Mouse (Mus musculus): Measurements from ENCODE around the gene Prrg4. TPM values are rescaled to one million over a fixed set of nuclear protein-coding genes. Genes with fewer than 3 reads are reported as not detected.
A peak's percentile ranks its signal among the peaks of the same experiment; 100 is the strongest.

Prrg4 gene
- polyA plus RNA-seq, 1 experiment from 2014 or later, result 1.3 TPM

DNA sequence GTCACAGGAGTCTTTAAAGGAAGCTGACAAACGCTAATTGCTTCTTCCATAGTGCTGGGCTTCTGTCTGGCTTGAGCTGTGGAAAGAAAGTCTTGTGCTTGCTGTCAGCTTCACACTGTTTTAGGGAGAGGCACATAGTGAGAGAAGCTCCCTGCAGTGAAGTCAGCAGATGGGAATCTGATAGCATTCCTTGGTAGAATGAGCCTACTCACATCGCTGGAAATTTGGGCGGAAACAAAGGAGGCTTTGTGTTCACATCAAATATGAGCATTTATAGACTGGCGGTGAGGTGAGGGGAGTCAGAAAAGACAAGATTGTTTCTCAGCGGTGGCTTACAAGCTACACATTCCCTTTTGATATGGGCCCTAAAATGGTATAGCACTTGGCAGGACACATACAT is 2.0 kb upstream of the Prrg4 start:
- Histone ChIP-seq H3K4me2 (ENCODE audit: low read length) (no peak overlapping the region), H3K36me3 (ENCODE audit: control insufficient read depth, insufficient read depth, low read length) (no peaks in the 10 kb centered on the region), H3K9ac (ENCODE audit: low read length) (no peak overlapping the region), H3K27ac (replicated peaks in 1 of 2; ENCODE audit: control insufficient read depth in 1 of 2, insufficient read depth in 1 of 2, low read depth in 2 of 2, low read length in 2 of 2) (no peak overlapping the region), H3K4me1 (ENCODE audit: control insufficient read depth in 2 of 2, insufficient read depth in 2 of 2, low read length in 2 of 2) (peaks cover 2 to 7% of the 10 kb centered on the region in 2 experiments; a peak in 1 of 4 replicates), H3K4me3 (ENCODE audit: control insufficient read depth in 1 of 2, insufficient read depth in 1 of 2, low read depth in 1 of 2, low read length in 2 of 2) (no peak overlapping the region), H3K9me3 (ENCODE audit: control insufficient read depth, low read length) (no peaks in the 10 kb centered on the region), H3K27me3 (ENCODE audit: control insufficient read depth, insufficient read depth, low read length) (peaks cover 3% of the 10 kb centered on the region; the same call in 1 of the 2 replicates)
- WGBS, result 27% methylated on average over 5 of the region's 5 CpGs
- ATAC-seq (ENCODE audit: insufficient number of reproducible peaks, insufficient read depth, low FRiP score, low read depth), result no peak

DNA sequence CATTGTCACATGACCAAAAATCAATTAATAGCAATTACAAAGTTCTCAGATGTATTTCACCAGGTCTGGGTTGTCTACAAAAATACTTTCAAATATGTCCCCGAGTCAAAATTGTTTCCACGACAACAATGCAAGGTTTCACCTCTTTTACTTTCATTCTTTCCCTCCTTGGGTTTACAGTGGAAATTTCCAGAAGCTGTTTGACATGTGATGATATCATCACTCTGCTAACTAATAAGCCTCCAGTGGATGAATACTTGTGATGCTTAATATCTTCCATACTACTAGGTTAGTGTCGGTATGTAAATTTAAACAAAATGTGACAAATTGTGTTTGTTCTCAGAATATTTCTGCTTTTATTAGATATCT is 299 bp upstream of the Prrg4 start:
- peak overlapping the region; percentile 56 to 83 for H3K4me3 ChIP-seq (ENCODE audit: control insufficient read depth in 1 of 2, insufficient read depth in 1 of 2, low read depth in 1 of 2, low read length in 2 of 2)
- peaks cover 2 to 7% of the 10 kb centered on the region in 2 experiments; a peak in 1 of 4 replicates for H3K4me1 ChIP-seq (ENCODE audit: control insufficient read depth in 2 of 2, insufficient read depth in 2 of 2, low read length in 2 of 2)
- no peaks in the 10 kb centered on the region for H3K9me3 ChIP-seq (ENCODE audit: control insufficient read depth, low read length)
- no peaks in the 10 kb centered on the region for H3K36me3 ChIP-seq (ENCODE audit: control insufficient read depth, insufficient read depth, low read length)
- peaks cover 3% of the 10 kb centered on the region; the same call in 1 of the 2 replicates for H3K27me3 ChIP-seq (ENCODE audit: control insufficient read depth, insufficient read depth, low read length)
- 71% methylated on average over 3 of the region's 3 CpGs for WGBS
- peak overlapping the region; percentile 65 for H3K9ac ChIP-seq (ENCODE audit: low read length)
- ATAC-seq (ENCODE audit: insufficient number of reproducible peaks, insufficient read depth, low FRiP score, low read depth), result no peak
- H3K4me2 ChIP-seq (ENCODE audit: low read length), result peak overlapping the region; percentile 97
- no peak overlapping the region for H3K27ac ChIP-seq (replicated peaks in 1 of 2; ENCODE audit: control insufficient read depth in 1 of 2, insufficient read depth in 1 of 2, low read depth in 2 of 2, low read length in 2 of 2)

DNA sequence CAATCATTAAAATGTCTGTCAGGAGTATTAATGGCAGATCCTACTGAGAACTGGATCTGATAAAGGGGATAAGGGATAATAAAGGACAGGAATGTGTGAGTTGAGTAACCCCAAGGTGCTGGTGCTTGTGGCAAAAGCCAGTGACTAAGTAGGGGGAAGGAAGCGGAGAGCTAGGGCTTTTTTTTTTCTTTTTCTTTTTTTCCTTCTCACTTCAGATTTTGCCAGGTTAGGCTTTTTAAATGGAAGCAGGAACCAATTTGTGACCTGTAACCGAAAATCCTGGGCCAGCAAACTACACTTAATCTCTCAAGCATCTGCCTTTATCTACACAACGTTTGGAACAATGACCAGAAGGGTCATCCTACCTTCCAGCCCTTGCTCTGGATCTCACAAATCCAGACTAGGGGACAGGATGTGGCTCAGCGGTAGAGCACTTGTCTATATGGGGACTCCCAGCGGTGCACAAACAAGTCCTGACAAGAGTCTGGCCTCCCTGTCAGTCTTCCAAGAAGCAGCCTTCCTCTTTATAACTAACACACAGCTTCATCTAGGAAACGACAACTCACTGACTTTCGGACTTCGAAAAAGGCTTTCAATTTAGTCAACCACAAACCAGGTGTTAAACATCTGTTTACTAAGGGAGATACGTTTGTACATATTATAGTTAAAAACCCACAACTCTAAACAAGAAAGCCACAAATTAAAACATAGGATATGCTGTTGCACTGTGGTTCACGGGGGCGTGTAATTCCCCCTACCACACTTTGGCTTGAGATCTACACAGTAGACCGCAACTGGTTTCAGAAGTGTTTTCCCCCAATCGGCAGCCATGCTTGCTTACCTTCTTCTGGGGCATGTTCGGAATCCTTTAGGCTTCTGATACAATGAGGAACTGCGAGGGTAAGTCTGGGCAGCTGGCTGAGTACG is 1.2 kb downstream of the Prrg4 start:
- Histone ChIP-seq H3K27me3 (ENCODE audit: control insufficient read depth, insufficient read depth, low read length) (peaks cover 3% of the 10 kb centered on the region; the same call in 1 of the 2 replicates), H3K4me3 (ENCODE audit: control insufficient read depth in 1 of 2, insufficient read depth in 1 of 2, low read depth in 1 of 2, low read length in 2 of 2) (peak overlapping the region; percentile 56 to 83), H3K9ac (ENCODE audit: low read length) (peak overlapping the region; percentile 65), H3K36me3 (ENCODE audit: control insufficient read depth, insufficient read depth, low read length) (no peaks in the 10 kb centered on the region), H3K4me1 (ENCODE audit: control insufficient read depth in 2 of 2, insufficient read depth in 2 of 2, low read length in 2 of 2) (peaks cover 2 to 7% of the 10 kb centered on the region in 2 experiments; a peak in 1 of 4 replicates), H3K27ac (replicated peaks in 1 of 2; ENCODE audit: control insufficient read depth in 1 of 2, insufficient read depth in 1 of 2, low read depth in 2 of 2, low read length in 2 of 2) (no peak overlapping the region), H3K9me3 (ENCODE audit: control insufficient read depth, low read length) (no peaks in the 10 kb centered on the region), H3K4me2 (ENCODE audit: low read length) (peak overlapping the region; percentile 97)
- ATAC-seq (ENCODE audit: insufficient number of reproducible peaks, insufficient read depth, low FRiP score, low read depth), result no peak
- WGBS, result 33% methylated on average over 16 of the region's 16 CpGs

DNA sequence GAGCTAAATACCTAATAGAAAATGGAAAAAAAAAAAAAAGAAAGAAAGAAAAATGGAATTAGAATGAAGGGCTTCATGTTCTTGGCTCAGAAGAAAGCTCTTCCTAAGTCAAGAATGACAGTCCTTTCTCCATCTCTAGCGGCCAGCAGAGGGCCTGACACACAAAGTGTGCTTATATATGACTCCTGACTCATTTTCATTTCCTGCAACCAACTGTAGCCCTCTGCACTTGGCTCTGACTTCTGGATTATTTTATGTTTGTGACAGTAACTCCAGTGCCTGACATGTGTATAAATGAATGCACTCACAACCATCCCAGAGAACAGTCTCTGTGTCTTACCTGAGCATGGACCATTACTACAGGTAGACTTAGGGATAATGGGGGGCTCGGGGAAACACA is 2.0 kb downstream of the Prrg4 start:
- peaks cover 2 to 7% of the 10 kb centered on the region in 2 experiments; a peak in 1 of 4 replicates for H3K4me1 ChIP-seq (ENCODE audit: control insufficient read depth in 2 of 2, insufficient read depth in 2 of 2, low read length in 2 of 2)
- no peak overlapping the region for H3K9ac ChIP-seq (ENCODE audit: low read length)
- H3K27me3 ChIP-seq (ENCODE audit: control insufficient read depth, insufficient read depth, low read length), result peaks cover 3% of the 10 kb centered on the region; the same call in 1 of the 2 replicates
- H3K9me3 ChIP-seq (ENCODE audit: control insufficient read depth, low read length), result no peaks in the 10 kb centered on the region
- WGBS, result 56% methylated on average over 2 of the region's 2 CpGs
- no peak overlapping the region for H3K4me3 ChIP-seq (ENCODE audit: control insufficient read depth in 1 of 2, insufficient read depth in 1 of 2, low read depth in 1 of 2, low read length in 2 of 2)
- no peak overlapping the region for H3K27ac ChIP-seq (replicated peaks in 1 of 2; ENCODE audit: control insufficient read depth in 1 of 2, insufficient read depth in 1 of 2, low read depth in 2 of 2, low read length in 2 of 2)
- no peak overlapping the region for H3K4me2 ChIP-seq (ENCODE audit: low read length)
- ATAC-seq (ENCODE audit: insufficient number of reproducible peaks, insufficient read depth, low FRiP score, low read depth), result no peak
- no peaks in the 10 kb centered on the region for H3K36me3 ChIP-seq (ENCODE audit: control insufficient read depth, insufficient read depth, low read length)

DNA sequence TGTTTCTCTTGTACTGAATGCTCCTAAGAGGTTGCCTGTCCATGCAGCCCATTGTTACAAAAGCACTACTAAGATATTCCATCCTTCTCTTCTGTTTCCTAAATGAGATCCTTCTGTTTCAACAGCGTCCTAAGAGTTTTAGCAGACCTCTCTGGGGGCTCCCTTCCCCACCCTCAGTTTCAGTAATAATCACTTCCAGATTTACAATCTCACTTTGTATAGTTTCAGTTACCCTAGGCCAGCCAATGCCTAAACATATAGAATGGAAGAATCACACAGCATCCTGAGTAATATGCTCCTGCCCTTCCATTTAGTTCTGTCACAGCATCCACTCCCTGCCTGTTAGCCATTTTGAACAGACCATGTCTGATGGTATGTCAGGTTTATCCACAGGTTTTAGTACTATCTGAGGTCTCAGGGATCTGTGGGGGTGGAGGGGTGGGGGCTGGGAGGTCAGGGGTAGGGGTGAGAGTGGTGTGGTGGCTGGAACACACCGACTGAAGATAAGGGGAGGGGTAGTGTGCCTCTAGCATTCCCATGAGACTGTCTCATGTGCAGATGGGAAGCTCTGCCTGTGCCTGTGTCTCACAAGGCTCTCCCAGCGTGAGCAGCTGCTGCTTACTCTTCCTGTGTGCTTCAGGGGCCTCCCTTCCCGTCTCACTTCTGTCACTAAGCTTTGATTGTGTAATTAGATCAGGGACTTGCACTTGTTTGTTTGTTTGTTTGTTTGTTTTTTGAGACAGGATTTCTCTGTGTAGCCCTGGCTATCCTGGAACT is 2.9 kb downstream of the Prrg4 start:
- no peaks in the 10 kb centered on the region for H3K9me3 ChIP-seq (ENCODE audit: control insufficient read depth, low read length)
- no peak overlapping the region for H3K27ac ChIP-seq (replicated peaks in 1 of 2; ENCODE audit: control insufficient read depth in 1 of 2, insufficient read depth in 1 of 2, low read depth in 2 of 2, low read length in 2 of 2)
- no peak for ATAC-seq (ENCODE audit: insufficient number of reproducible peaks, insufficient read depth, low FRiP score, low read depth)
- H3K27me3 ChIP-seq (ENCODE audit: control insufficient read depth, insufficient read depth, low read length), result peaks cover 3% of the 10 kb centered on the region; the same call in 1 of the 2 replicates
- H3K4me3 ChIP-seq (ENCODE audit: control insufficient read depth in 1 of 2, insufficient read depth in 1 of 2, low read depth in 1 of 2, low read length in 2 of 2), result no peak overlapping the region
- peaks cover 2 to 7% of the 10 kb centered on the region in 2 experiments; a peak in 1 of 4 replicates for H3K4me1 ChIP-seq (ENCODE audit: control insufficient read depth in 2 of 2, insufficient read depth in 2 of 2, low read length in 2 of 2)
- H3K4me2 ChIP-seq (ENCODE audit: low read length), result no peak overlapping the region
- no peaks in the 10 kb centered on the region for H3K36me3 ChIP-seq (ENCODE audit: control insufficient read depth, insufficient read depth, low read length)
- WGBS, result 37% methylated on average over 4 of the region's 4 CpGs
- H3K9ac ChIP-seq (ENCODE audit: low read length), result no peak overlapping the region

DNA sequence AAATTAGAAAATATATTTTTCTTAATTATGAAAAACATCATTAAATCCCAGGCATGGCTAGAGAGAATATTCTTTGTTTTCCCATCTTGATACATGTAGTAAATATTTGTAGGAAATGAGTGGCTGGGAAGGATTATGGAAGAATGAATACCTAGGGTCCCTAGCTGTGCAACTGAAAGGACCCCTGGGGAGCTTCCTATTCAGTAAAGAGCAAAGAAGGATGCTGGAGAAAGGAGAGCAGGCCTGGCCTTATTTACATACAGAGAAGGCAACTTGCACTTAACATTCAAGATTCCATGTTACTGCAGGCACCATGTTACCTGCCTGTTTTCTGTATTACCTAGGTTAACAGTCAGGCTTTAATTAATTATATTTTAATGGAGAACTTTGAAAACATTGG is 7.1 kb downstream of the Prrg4 start:
- Histone ChIP-seq H3K27me3 (ENCODE audit: control insufficient read depth, insufficient read depth, low read length) (no peaks in the 10 kb centered on the region), H3K9ac (ENCODE audit: low read length) (no peak overlapping the region), H3K9me3 (ENCODE audit: control insufficient read depth, low read length) (no peaks in the 10 kb centered on the region), H3K36me3 (ENCODE audit: control insufficient read depth, insufficient read depth, low read length) (no peaks in the 10 kb centered on the region), H3K4me1 (ENCODE audit: control insufficient read depth in 2 of 2, insufficient read depth in 2 of 2, low read length in 2 of 2) (no peaks in the 10 kb centered on the region), H3K4me2 (ENCODE audit: low read length) (no peak overlapping the region), H3K4me3 (ENCODE audit: control insufficient read depth in 1 of 2, insufficient read depth in 1 of 2, low read depth in 1 of 2, low read length in 2 of 2) (no peak overlapping the region), H3K27ac (replicated peaks in 1 of 2; ENCODE audit: control insufficient read depth in 1 of 2, insufficient read depth in 1 of 2, low read depth in 2 of 2, low read length in 2 of 2) (no peak overlapping the region)
- ATAC-seq (ENCODE audit: insufficient number of reproducible peaks, insufficient read depth, low FRiP score, low read depth), result no peak

DNA sequence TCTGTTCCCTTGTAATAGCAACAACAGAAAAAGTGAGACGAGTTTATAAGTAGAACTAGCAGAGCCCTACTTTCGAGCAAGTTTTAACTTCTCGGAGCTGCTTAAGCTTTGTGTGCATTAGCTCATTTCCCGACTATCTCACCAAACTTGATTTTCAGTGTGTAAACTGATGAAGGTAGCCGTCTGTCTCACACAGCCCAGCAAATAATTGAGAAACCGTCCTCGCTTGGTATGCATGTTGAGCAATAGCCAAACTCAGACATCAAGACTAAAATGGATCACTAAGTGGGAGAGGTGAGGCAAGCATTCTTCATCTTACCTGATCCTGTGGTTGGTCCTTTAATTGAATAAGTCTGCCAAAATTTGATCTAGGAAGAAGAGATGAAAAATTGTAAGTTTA is 7.9 kb downstream of the Prrg4 start:
- Histone ChIP-seq H3K4me2 (ENCODE audit: low read length) (no peak overlapping the region), H3K4me3 (ENCODE audit: control insufficient read depth in 1 of 2, insufficient read depth in 1 of 2, low read depth in 1 of 2, low read length in 2 of 2) (no peak overlapping the region), H3K9ac (ENCODE audit: low read length) (no peak overlapping the region), H3K4me1 (ENCODE audit: control insufficient read depth in 2 of 2, insufficient read depth in 2 of 2, low read length in 2 of 2) (no peaks in the 10 kb centered on the region), H3K36me3 (ENCODE audit: control insufficient read depth, insufficient read depth, low read length) (no peaks in the 10 kb centered on the region), H3K27ac (replicated peaks in 1 of 2; ENCODE audit: control insufficient read depth in 1 of 2, insufficient read depth in 1 of 2, low read depth in 2 of 2, low read length in 2 of 2) (no peak overlapping the region), H3K27me3 (ENCODE audit: control insufficient read depth, insufficient read depth, low read length) (no peaks in the 10 kb centered on the region), H3K9me3 (ENCODE audit: control insufficient read depth, low read length) (no peaks in the 10 kb centered on the region)
- WGBS, result 86% methylated on average over 7 of the region's 7 CpGs
- ATAC-seq (ENCODE audit: insufficient number of reproducible peaks, insufficient read depth, low FRiP score, low read depth), result no peak

Measured in heart, embryonic 14.5 days (tissue).